Mouse (Mus musculus) stomach, postnatal 0 days (tissue): ENCODE results near the gene Prmt1.

Experiments used
- CTCF ChIP-seq: IDR thresholded peaks from 2 replicates; pipeline ENCODE4 v1.5.1; 2016; ENCODE audit warnings: antibody characterized with exemption, low read depth, mild to moderate bottlenecking, moderate library complexity
- EP300 ChIP-seq: optimal IDR thresholded peaks from 2 replicates; pipeline ENCODE3; 2016; ENCODE audit warnings: antibody characterized with exemption

DNA sequence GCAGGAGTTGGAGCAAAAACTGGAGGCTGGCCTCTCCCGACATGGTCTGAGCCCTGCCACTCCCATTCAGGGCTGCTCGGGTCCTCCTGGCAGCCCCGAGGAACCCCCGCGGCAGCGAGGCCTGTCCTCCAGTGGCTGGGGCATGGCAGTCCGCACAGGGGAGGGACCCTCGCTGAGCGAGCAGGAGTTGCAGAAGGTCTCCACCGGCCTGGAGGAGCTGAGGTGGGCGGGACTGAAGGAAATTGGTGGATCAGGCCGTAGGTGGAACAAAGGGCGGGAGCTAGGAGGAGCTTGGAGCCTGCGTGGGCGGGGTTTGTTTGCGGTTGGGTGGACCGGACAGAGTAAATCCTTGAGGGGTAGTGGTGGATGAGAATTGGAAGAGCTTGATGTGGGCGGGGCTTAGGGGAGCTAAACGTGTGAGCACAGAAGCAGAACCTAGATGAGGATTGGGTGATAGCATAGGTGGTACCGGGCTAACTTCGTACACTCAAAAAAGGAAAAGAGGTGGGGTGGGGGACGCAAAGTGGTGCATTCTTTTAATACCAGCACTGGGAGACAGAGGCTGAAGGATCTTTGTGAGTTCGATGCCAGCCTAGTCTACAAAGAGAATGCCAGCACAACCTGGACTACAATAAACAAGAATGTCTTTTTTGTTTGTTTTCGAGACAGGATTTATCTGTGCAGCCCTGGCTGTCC lies 33.6 kb downstream of the Prmt1 start:
- TF ChIP-seq CTCF, result 0 out of 2 replicates have a peak, but pooled peaks have one; percentile 6
- TF ChIP-seq EP300, result no peak
